Mouse (Mus musculus) kidney, adult 2 months (tissue): Measurements from ENCODE around the gene Vwa5b2. TPM values are rescaled to one million over a fixed set of nuclear protein-coding genes. Genes with fewer than 3 reads are reported as not detected.

Experiments used
- DNase-seq: peaks from one replicate; pipeline ENCODE4 v3.0.0; 2021
- H3K27ac ChIP-seq: fragments of 200-500 bp; 2 replicates; pipeline ENCODE4 v1.5.1; 2012; ENCODE audit warnings: low read depth, low read length, control low read depth, inconsistent platforms; ENCODE audit not compliant: insufficient read depth
- H3K27me3 ChIP-seq: fragments of 200-500 bp; replicated peaks from 2 replicates; pipeline ENCODE4 v1.6.1; 2012; ENCODE audit warnings: mild to moderate bottlenecking, moderate library complexity, low read length, inconsistent platforms; ENCODE audit not compliant: control insufficient read depth, insufficient read depth
- H3K36me3 ChIP-seq: fragments of 200-500 bp; 2 replicates; pipeline ENCODE4 v1.6.1; 2012; ENCODE audit warnings: mild to moderate bottlenecking, moderate library complexity, low read length, inconsistent platforms; ENCODE audit not compliant: control insufficient read depth, insufficient read depth
- H3K4me1 ChIP-seq: fragments of 200-500 bp; 2 replicates; pipeline ENCODE4 v1.6.1; 2011; ENCODE audit warnings: low read length; ENCODE audit not compliant: control insufficient read depth, insufficient read depth
- H3K4me3 ChIP-seq: fragments of 200-500 bp; 2 replicates; pipeline ENCODE4 v1.5.1; 2011; ENCODE audit warnings: mild to moderate bottlenecking, low read depth, low read length, control low read depth; ENCODE audit not compliant: insufficient read depth
- CTCF ChIP-seq: fragments of 200-500 bp; conservative IDR thresholded peaks from 2 replicates; pipeline ENCODE4 v1.5.1; 2011; ENCODE audit warnings: low read depth, mild to moderate bottlenecking, control low read depth, low read length, moderate library complexity, mixed read lengths; ENCODE audit not compliant: insufficient read depth, insufficient read length
- POLR2A ChIP-seq: fragments of 200-500 bp; IDR thresholded peaks from one replicate; pipeline ENCODE4 v1.6.1; 2011; ENCODE audit warnings: low read depth, low read length, control low read depth
- WGBS: fragments of 180-500 bp; shearing (Covaris S2); methylation state at CpG from one replicate; pipeline ENCODE4 v1.1.7; 2018; 5-methylcytosine and 5-hydroxymethylcytosine counted together
- polyA plus RNA-seq: library from polyadenylated mRNA; depleted of rRNA; stranded (reverse); fragments of >200 nt; gene quantifications from 2 replicates; pipeline ENCODE4 v1.2.3, GENCODE M21; 2012

Vwa5b2 gene
- polyA plus RNA-seq, 1 experiment: 0.33 TPM

DNA sequence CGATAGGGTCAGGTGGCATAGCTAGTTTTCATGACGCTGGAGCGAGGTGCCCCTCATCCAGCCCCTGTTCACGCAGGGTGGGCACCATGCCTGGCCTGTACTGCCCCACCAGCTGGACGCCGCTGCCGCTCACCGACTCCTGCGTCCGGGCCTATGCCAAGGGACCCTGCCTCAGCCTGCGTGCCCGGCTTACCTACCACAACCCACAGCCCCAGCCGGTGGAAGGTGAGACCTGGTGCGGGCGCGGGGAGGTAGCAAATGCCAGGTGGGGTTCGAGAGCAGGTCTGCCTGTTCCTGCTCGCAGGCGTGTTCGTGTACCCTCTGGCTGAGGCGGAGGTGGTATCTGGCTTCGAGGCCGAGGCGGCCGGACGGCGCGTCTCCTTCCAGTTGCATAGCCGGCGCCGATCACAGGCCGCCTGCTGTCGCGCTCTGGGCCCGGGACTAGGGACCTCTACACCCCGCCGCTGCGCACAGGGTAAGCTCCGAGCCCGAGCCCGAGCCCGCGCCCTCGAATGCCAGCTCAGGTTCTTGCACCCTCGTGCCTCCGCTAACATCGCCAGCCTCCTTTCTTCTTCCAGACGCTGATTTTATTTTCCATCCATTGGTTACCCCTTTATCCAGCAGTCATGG, 1.9 kb downstream of the Vwa5b2 start:
- no peak overlapping the region for H3K4me3 ChIP-seq
- DNase-seq: no peak
- 5% methylated on average over 48 of the region's 48 CpGs for WGBS

GRCm38 (mm10) chr16:20595060-20595673, 5.9 kb downstream of the Vwa5b2 start:
- 84% methylated on average over 7 of the region's 7 CpGs for WGBS
- no peaks in the 10 kb centered on the region for H3K36me3 ChIP-seq
- H3K27ac ChIP-seq: no peak overlapping the region
- DNase-seq: no peak
- TF ChIP-seq POLR2A (no peak), CTCF (no peak)
- no peaks in the 10 kb centered on the region for H3K4me1 ChIP-seq
- no peaks in the 10 kb centered on the region; the same call in 1 of the 2 replicates for H3K27me3 ChIP-seq
- H3K4me3 ChIP-seq: no peak overlapping the region

More for the DNA sequence above, 1.9 kb downstream of the Vwa5b2 start:
- no peaks in the 10 kb centered on the region; the same call in 1 of the 2 replicates for H3K27me3 ChIP-seq
- TF ChIP-seq CTCF (no peak), POLR2A (no peak)
- H3K4me1 ChIP-seq: no peaks in the 10 kb centered on the region
- no peak overlapping the region for H3K27ac ChIP-seq
- H3K36me3 ChIP-seq: no peaks in the 10 kb centered on the region

- Histone ChIP-seq H3K4me1 (no peaks in the 10 kb centered on the region), H3K4me3 (no peak overlapping the region), H3K27ac (no peak overlapping the region), H3K27me3 (no peaks in the 10 kb centered on the region; the same call in 1 of the 2 replicates), H3K36me3 (no peaks in the 10 kb centered on the region)
- TF ChIP-seq POLR2A (no peak), CTCF (no peak)
- WGBS: 87% methylated on average over 4 of the region's 4 CpGs
- DNase-seq: no peak
These were observed 6.5 kb downstream of the Vwa5b2 start for GRCm38 (mm10) chr16:20595737-20596136.

DNA sequence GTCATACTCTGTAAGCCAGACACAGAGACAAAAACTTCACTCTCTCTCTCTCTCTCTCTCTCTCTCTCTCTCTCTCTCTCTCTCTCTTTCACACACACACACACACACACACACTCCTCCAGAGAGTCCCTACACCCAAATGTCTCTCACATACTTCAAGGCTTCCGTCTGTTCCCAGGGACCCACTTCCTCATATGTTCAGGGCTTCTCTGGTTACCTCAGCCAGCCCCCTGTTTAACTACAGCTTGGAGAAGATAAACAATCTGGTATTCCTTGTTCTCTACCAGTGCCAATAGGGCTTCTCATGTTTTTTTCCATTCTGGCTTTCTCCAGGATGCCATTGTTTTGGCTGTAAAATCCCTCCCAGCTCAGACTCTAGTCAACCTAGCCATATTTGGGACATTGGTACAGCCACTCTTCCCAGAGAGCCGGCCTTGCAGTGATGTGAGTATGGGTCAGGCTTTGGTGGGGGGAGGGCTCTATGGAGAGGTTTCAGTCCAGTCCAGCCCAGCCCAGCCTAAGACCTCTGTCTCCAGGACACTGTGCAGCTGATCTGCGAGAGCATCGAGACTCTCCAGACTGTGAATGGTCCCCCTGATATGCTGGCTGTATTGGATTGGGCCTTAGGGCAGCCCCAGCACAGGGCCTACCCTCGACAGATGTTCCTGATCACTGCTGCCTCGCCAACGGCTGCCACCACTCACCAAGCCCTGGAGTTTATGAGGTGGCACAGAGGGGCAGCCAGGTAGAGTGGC, 7.6 kb downstream of the Vwa5b2 start:
- Histone ChIP-seq H3K27ac (no peak overlapping the region), H3K36me3 (no peaks in the 10 kb centered on the region), H3K27me3 (no peaks in the 10 kb centered on the region), H3K4me3 (no peak overlapping the region), H3K4me1 (no peaks in the 10 kb centered on the region)
- WGBS: 38% methylated on average over 7 of the region's 7 CpGs
- TF ChIP-seq CTCF (no peak), POLR2A (no peak)
- DNase-seq: no peak

- no peak for DNase-seq
- H3K4me3 ChIP-seq: no peak overlapping the region
- TF ChIP-seq CTCF: no peak
- TF ChIP-seq POLR2A: no peak
These were observed 11.2 kb downstream of the Vwa5b2 start for GRCm38 (mm10) chr16:20600511-20600910.

DNA sequence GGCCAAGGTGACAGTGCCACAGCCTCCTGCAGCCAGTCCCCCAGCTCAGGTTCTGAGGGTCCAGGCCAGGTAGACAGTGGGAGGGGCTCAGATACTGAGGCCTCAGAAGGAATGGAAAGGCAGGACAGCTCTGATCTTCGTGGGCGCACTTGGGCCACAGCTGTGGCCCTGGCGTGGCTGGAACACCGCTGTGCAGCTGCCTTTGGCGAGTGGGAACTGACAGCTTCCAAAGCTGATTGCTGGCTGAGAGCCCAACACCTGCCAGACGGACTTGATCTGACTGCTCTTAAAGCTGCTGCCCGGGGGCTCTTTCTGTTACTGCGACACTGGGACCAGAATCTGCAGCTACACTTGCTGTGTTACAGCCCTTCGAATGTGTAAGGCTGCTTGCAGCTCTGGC, 15.4 kb downstream of the Vwa5b2 start:
- 70% methylated on average over 9 of the region's 9 CpGs for WGBS
- TF ChIP-seq CTCF (no peak), POLR2A (no peak)
- no peaks in the 10 kb centered on the region for H3K4me1 ChIP-seq
- no peak for DNase-seq
- no peaks in the 10 kb centered on the region for H3K27me3 ChIP-seq
- no peak overlapping the region for H3K4me3 ChIP-seq
- no peaks in the 10 kb centered on the region for H3K36me3 ChIP-seq
- no peak overlapping the region for H3K27ac ChIP-seq

More at GRCm38 (mm10) chr16:20600511-20600910, 11.2 kb downstream of the Vwa5b2 start:
- Histone ChIP-seq H3K27ac (no peak overlapping the region), H3K36me3 (no peaks in the 10 kb centered on the region), H3K4me1 (no peaks in the 10 kb centered on the region), H3K27me3 (no peaks in the 10 kb centered on the region)
- 63% methylated on average over 5 of the region's 5 CpGs for WGBS
